Mouse (Mus musculus) CD4-positive, CD25-positive, alpha-beta regulatory T cell, adult 2 months (primary cell): ENCODE measurements at regions not wholly inside any gene's neighbourhood (a gene's known extent, or its start where the extent isn't known, plus 50 kb on each side); places are given as distances from the start of the nearest gene placed in this dataset.
A peak's percentile ranks its signal among the peaks of the same experiment; 100 is the strongest.

Experiments
- DNase-seq: peaks from one replicate; pipeline ENCODE4 v3.0.0-alpha.2; 2012; ENCODE audit warnings: low read depth, low spot score

GRCm38 (mm10) chr2:117399487-117399886, 56.7 kb upstream of the Rasgrp1 start:
- peak; percentile 55 for DNase-seq

- DNase-seq: peak; percentile 38
These were observed 60.8 kb upstream of the Rasgrp1 start for GRCm38 (mm10) chr2:117403425-117404175.

DNA sequence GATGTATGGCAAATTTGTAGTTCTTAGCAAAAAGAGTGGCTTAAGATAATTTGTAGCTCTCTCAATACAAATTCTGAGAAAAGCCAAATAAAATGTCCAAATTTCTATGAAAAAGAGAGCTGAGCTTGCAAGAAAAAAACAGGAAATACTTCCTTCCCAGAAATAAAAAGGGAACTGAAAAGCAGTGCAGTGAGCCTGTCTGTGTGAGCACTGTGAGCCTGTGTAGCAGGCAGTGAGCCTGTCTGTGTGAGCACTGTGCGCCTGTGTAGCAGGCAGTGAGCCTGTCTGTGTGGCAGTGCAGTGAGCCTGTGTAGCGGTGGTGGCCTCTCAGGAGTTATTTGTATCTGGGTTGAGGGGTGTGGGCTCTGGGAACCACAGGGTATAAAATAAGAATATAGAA, 62.7 kb upstream of the Rasgrp1 start:
- DNase-seq: peak; percentile 40

- peak; percentile 60 for DNase-seq
These were observed 65.4 kb upstream of the Rasgrp1 start for GRCm38 (mm10) chr2:117408241-117408640.

- DNase-seq: peak; percentile 63
These were observed 69.3 kb upstream of the Rasgrp1 start for GRCm38 (mm10) chr2:117412045-117412606.

DNA sequence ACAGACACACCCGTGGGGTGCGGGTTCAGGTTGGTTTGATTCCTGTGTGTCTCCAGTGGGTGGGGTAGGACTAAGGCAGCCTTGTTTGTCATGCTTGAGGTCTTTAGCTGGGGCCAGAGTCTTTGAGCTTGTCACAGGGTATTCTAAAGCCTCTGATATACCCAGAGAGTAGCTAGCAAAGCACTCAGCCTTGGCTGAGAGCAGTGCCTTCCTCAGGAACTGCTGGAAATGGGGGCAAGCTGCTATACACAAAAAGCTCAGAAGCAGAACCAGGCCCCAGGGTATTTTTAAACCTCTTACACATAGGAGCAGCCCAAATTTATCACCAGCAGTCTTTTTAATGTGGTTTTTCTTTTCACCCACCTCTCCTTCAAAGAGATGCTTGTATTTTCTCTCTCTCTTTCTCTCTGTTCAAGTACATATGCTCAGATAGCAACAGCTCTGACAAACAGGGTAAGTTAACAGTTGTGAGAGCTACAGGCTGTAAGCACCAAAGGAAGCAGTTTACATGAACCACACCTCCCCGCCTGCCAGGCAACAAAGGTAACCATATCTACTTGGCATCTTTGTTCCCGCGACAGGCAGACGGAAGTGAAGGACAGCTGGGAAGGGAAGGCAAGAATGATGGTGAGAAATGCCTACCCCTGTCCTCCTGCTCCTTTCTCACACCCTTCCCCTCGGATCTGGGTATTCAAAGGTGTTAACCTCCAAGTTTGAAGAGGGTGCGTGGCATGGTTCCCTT, 74.6 kb upstream of the Rasgrp1 start:
- peak; percentile 74 for DNase-seq

- peak; percentile 46 for DNase-seq
These were observed 75.4 kb upstream of the Rasgrp1 start for GRCm38 (mm10) chr2:117418121-117418615.

DNA sequence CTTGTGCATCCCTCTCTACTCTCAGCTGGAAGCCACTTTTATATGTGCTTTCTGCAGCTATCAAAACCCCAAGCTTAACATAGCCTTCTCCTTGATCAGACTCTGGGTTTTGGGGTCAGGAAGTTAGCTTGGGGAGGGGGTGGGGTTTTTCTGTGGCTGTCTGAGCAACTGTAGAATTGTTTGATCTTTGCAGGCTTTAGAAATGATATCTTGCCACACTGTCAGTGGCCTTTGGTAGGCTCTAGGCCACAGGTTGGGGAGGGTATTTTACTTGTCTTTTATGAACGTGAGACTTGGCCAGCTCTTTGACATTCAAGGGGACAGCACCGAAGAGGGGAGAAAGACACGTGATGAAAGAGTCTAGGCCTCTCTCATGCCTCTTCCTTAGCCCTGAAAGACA, 75.9 kb upstream of the Rasgrp1 start:
- DNase-seq: peak; percentile 78

- DNase-seq: peak; percentile 47
These were observed 78.6 kb upstream of the Rasgrp1 start for GRCm38 (mm10) chr2:117421376-117421775.

- no peak for DNase-seq
These were observed 80.0 kb upstream of the Rasgrp1 start for GRCm38 (mm10) chr2:117422756-117423155.

DNA sequence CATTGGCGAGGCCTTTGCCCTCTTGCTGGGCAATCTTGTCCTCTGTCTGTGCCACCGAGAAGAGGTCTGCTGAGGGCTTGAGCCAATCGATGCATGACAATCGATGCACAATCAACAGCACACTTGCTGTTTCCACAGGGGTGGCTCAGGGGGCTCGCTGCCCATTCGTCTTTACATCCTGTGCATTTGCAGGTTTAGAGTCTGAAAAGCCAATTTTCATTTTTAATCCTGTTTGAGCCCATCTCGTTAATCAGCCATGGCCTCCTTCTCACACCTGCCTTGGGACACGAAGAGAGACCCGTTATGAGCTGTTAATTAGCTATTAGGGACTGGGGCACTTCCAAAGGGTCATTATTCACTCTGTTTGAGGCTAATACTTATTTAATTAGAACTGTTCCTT, 86.4 kb upstream of the Rasgrp1 start:
- DNase-seq: no peak

- DNase-seq: peak; percentile 38
These were observed 89.2 kb upstream of the Rasgrp1 start for GRCm38 (mm10) chr2:117432010-117432409.

- no peak for DNase-seq
These were observed 90.1 kb upstream of the Rasgrp1 start for GRCm38 (mm10) chr2:117432923-117433322.

- peak; percentile 54 for DNase-seq
These were observed 90.7 kb upstream of the Rasgrp1 start for GRCm38 (mm10) chr2:117433482-117433881.

DNA sequence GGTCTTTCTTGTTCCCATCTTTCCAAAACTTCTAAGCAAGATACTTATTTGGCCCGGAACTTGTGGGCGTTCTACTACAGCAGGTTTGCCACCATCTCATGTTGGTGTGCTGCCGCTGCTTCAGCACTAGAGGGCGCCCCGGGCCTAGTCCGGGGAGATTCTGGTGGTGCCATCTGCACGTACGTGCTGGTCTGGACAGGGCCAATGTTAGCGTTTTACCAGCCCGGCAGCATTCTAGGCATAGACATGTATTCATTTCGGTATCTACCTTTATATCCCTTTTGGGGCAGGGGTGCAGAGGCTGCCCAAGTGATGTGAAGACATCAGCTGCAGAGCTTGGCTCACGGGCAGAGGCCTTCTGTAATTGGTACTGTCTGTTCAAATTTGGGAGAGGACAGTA, 95.3 kb upstream of the Rasgrp1 start:
- DNase-seq: peak; percentile 60

DNA sequence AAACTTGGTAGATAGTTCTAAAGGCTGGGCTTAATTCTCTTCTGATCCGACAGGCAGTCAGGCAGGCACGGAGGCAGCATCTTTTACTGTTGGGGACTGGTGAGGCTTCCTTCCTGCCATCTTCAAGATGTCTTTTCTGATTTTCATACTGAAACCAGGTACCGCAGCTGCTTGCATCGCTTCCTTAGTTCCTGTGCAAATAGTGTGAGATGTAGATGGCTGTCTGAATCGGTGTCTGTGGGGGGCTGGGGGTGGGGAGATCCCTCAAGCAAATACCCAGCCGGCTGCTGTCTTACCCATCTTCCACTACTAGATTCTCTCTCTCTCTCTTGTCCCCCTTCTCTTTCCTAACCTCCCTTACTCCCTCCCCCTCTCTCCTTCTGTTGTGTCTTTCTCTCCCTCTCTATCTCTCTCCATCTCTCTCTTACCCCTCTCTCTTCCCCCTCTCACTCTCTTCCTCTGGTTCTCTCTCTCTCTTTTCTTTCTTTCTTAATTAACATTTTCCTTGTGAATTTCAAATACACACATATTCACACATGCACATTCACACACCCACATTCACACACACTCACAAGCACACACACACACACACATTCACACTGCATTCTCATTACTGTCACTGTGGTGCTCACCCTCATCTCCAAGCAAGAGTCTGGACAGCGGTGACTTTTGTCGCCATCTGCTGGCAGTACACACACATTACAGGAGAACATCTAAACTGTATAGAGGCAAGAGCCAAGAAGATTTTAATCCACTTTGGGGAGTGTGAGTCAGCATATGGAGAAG, 96.0 kb upstream of the Rasgrp1 start:
- peak; percentile 91 for DNase-seq

GRCm38 (mm10) chr2:117439372-117440183, 96.8 kb upstream of the Rasgrp1 start:
- DNase-seq: no peak

DNA sequence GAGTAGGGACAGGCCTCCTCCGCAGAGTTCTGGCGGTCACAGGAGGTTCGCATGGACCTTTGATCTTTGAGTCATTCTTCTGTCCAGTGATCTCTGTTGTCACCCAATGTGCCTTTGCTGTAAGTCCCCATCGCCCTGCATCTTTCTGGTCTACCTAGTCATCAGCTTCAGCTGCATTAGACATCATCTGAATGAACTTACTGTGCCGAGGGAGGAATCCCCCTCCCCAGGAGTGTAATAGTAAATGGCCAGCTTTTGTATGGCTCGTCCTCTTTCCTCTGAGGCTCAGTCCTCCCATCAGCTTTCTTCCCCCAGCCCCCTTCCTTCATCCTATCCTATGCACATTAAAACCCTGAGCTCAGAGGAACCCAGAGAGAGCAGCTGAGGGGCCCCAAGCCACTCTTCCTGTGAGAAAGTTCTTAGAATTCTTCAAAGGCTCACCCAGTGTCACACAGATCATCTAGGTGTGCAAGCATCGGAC, 98.0 kb upstream of the Rasgrp1 start:
- peak; percentile 69 for DNase-seq

GRCm38 (mm10) chr2:117442862-117443261, 100.1 kb upstream of the Rasgrp1 start:
- peak; percentile 54 for DNase-seq

DNA sequence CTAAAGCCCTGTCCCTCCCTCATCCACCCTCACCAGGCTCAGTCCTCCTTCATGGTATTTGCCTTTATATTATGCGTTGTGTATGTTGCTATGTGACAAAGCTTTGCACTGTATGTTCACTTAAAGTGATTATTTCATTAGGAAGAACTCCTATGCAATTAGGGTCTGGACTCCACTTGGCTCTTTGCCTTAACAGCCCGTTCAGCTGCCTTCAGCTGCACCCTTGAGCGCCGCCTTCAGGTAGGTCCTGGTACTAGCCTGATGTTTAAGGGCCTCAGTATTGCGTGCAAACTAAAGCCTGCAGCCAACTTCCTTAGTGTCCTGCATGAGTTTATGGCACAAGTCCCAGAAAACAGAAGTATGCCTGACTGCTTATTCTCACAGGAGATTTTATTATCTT, 101.9 kb upstream of the Rasgrp1 start:
- peak; percentile 89 for DNase-seq

- DNase-seq: peak; percentile 83
These were observed 104.1 kb upstream of the Rasgrp1 start for GRCm38 (mm10) chr2:117446876-117447275.
